Mouse (Mus musculus): ENCODE data around the gene Surf4. TPM values are rescaled to one million over a fixed set of nuclear protein-coding genes. Genes with fewer than 3 reads are reported as not detected.

Surf4 gene
- total and polyA plus RNA-seq, 3 experiments: 80.9 to 124 (median 87.1) TPM

DNA sequence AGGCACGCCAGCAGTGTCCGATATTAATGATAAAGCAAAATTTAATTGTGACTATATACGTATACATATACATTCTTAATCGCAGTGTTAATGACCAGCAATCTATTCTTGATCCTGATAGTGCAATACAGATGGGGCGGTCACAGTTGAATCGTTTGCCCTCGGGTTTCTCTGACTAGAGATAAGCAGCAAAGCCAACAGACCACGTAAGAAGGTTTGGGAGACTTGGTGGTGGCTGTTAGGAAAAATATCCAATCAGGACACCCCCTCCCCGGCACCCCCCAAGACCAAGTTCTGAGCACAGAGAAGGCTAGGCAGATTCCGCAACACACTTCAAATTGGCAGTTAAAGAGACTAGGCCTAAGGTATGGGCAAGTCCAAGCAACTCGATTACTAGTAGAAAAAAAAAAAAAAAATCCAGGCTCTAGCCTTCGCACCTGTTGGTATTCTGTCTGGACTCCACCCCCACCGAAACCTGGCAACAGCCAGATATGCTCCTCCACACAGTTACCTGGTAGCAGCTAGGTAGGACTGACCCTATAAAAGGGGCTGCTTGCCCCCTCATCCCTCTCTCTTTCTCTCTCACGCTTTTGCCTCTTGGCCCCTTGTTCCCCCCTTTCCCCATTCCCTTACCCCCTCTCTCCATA lies 31.1 kb upstream of the Surf4 start:
- WGBS: 19% methylated on average over 14 of the region's 14 CpGs
- Histone ChIP-seq H3K4me3 (peak overlapping the region; percentile 99), H3K4me1 (ENCODE audit: control insufficient read depth, insufficient read depth, low read length) (peaks cover 1% of the 10 kb centered on the region; the same call in 1 of the 2 replicates), H3K79me2 (replicated peaks; ENCODE audit: control insufficient read depth, insufficient read depth, low read length) (no peaks in the 10 kb centered on the region), H3K27ac (peak overlapping the region; percentile 97), H3K27me3 (ENCODE audit: control insufficient read depth, insufficient read depth, low read length) (no peaks in the 10 kb centered on the region), H3K36me3 (ENCODE audit: control insufficient read depth, insufficient read depth, low read length) (peaks cover 2% of the 10 kb centered on the region; the same call in 1 of the 2 replicates), H3K9ac (ENCODE audit: low read depth, low read length) (peak overlapping the region; percentile 12)
- intact Hi-C loops (cut with DNase I): loop anchor here (2.0 to 5.0 kb wide), 3 partner anchors 34 to 62 kb away; partner anchors contain the start of genes Surf1, Surf2 and Surf6
- no peak for DNase-seq
- no peak for TF ChIP-seq EP300 (IDR thresholded peaks at IDR 0.05; ENCODE audit: insufficient read depth, low read depth, low read length)
- no peak; the same call in 1 of the 2 replicates for TF ChIP-seq POLR2A (IDR thresholded peaks at IDR 0.05; ENCODE audit: insufficient read depth, low read depth, low read length)
- TF ChIP-seq CTCF (IDR thresholded peaks at IDR 0.05): no peak

DNA sequence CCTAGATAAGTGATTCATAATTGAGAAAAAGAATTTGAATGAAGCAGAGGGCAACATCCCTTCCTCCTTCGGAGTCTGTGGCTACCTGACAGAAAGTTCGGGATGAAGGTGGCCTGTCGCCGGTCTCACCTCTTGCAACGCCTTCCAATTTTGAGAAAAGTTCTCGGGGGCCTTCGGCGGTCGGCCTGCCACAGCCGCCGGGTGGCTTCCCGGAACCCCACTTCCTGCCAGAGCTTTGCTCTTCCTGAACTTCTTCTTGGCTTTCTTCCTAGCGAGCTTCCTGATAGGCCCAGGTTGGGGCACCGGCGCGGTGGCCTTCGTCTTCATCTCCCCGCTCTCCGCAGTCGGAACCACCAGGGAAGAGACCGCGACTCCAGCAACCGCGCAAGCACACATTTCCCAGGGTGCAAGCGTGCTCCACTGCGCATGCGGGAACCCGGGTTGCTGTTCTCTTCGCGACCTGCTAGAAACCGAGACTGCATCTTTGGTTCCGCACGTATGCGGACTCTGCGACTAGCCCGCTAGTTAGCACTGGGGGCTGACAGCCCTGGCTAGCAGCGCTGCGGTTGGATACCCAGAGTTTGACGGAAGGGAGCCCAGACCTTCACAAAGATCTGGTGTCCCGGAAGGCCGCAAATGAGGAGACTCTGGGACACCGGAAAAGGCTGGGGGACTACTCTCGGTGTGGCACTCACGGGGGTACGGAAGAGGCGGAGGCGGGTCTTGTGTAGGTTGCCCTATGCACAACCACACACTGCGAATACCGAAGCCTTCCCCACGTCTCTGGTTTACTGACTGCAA lies 30.4 kb upstream of the Surf4 start, which contains the start of gene Rexo4:
TSS of gene Rexo4 (minus strand) at position 464 of the 801 bp plus-strand sequence.
- H3K79me2 ChIP-seq (replicated peaks; ENCODE audit: control insufficient read depth, insufficient read depth, low read length): no peaks in the 10 kb centered on the region
- peak within 1 kb of the TSS; percentile 99 for H3K4me3 ChIP-seq
- no peaks in the 10 kb centered on the region for H3K27me3 ChIP-seq (ENCODE audit: control insufficient read depth, insufficient read depth, low read length)
- peaks cover 2% of the 10 kb centered on the region; the same call in 1 of the 2 replicates for H3K36me3 ChIP-seq (ENCODE audit: control insufficient read depth, insufficient read depth, low read length)
- intact Hi-C loops (cut with DNase I): loop anchor here (2.0 to 5.0 kb wide), 3 partner anchors 33 to 61 kb away; partner anchors contain the start of genes Surf1, Surf2 and Surf6
- peaks cover 1% of the 10 kb centered on the region; the same call in 1 of the 2 replicates for H3K4me1 ChIP-seq (ENCODE audit: control insufficient read depth, insufficient read depth, low read length)
- H3K9ac ChIP-seq (ENCODE audit: low read depth, low read length): peak within 1 kb of the TSS; percentile 58
- H3K27ac ChIP-seq: peak within 1 kb of the TSS; percentile 97
- peak; percentile 93 to 94 for DNase-seq
- under 1% methylated on average over 50 of the region's 50 CpGs for WGBS
- TF ChIP-seq POLR2A (IDR thresholded peaks at IDR 0.05; ENCODE audit: insufficient read depth, low read depth, low read length) (peak; percentile 85; the same call in 1 of the 2 replicates), EP300 (IDR thresholded peaks at IDR 0.05; ENCODE audit: insufficient read depth, low read depth, low read length) (no peak), CTCF (IDR thresholded peaks at IDR 0.05) (0 out of 2 replicates have a peak, but pooled peaks have one; percentile 12)

DNA sequence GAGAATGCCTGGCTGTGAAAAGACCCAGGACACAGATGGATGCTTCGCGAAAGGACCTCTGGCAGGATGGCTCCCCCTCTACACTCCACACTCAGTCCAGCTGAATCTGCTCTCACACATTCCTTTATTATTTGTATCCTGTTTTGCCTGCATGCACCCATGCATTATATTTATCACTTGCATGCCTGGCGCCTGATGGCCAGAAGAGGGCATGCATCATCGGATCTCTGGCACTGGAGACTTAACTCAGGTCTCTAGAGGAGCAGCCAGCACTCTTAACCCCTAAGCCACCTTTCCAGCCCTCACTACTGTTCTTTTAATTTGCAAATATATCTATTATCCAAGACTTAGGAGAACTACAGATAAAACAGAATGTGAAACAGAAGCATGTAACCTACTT lies 27.0 kb upstream of the Surf4 start:
- no peak overlapping the region for H3K4me3 ChIP-seq
- TF ChIP-seq EP300 (IDR thresholded peaks at IDR 0.05; ENCODE audit: insufficient read depth, low read depth, low read length) (no peak), CTCF (IDR thresholded peaks at IDR 0.05) (peak; percentile 43)
- H3K36me3 ChIP-seq (ENCODE audit: control insufficient read depth, insufficient read depth, low read length): peaks cover 2% of the 10 kb centered on the region; the same call in 1 of the 2 replicates
- no peaks in the 10 kb centered on the region for H3K27me3 ChIP-seq (ENCODE audit: control insufficient read depth, insufficient read depth, low read length)
- no peak for DNase-seq
- H3K79me2 ChIP-seq (replicated peaks; ENCODE audit: control insufficient read depth, insufficient read depth, low read length): no peaks in the 10 kb centered on the region
- WGBS: 65% methylated on average over 4 of the region's 4 CpGs
- intact Hi-C loops (cut with DNase I): loop anchor here (5.0 kb wide), 1 partner anchor 43 kb away; the partner anchor contains the start of genes Surf1 and Surf2
- no peak overlapping the region for H3K9ac ChIP-seq (ENCODE audit: low read depth, low read length)
- peaks cover 1% of the 10 kb centered on the region; the same call in 1 of the 2 replicates for H3K4me1 ChIP-seq (ENCODE audit: control insufficient read depth, insufficient read depth, low read length)
- H3K27ac ChIP-seq: no peak overlapping the region

DNA sequence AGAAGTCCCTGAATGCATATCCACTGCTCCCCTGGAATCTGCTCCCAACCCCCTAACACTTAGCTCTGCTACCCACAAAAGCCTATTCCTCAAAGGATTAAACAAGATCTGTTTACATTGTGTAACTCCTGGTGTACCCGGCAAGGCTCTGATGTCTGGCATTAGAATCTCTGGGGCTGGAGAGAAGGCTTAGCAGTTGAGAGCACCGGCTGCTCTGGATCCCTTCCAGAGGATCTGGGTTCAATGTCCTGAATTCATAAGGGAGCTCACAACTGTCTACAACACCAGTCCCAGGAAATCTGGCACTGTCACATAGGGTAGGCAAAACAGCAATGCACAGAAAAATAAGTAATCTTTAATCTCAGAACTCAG lies 23.7 kb upstream of the Surf4 start:
- no peak for DNase-seq
- H3K27ac ChIP-seq: no peak overlapping the region
- H3K79me2 ChIP-seq (replicated peaks; ENCODE audit: control insufficient read depth, insufficient read depth, low read length): no peaks in the 10 kb centered on the region
- intact Hi-C loops (cut with DNase I): no loop called here
- H3K27me3 ChIP-seq (ENCODE audit: control insufficient read depth, insufficient read depth, low read length): no peaks in the 10 kb centered on the region
- H3K36me3 ChIP-seq (ENCODE audit: control insufficient read depth, insufficient read depth, low read length): no peaks in the 10 kb centered on the region
- TF ChIP-seq EP300 (IDR thresholded peaks at IDR 0.05; ENCODE audit: insufficient read depth, low read depth, low read length) (no peak), POLR2A (IDR thresholded peaks at IDR 0.05; ENCODE audit: insufficient read depth, low read depth, low read length) (no peak), CTCF (IDR thresholded peaks at IDR 0.05) (no peak)
- 82% methylated on average over 2 of the region's 2 CpGs for WGBS
- no peak overlapping the region for H3K4me3 ChIP-seq
- H3K4me1 ChIP-seq (ENCODE audit: control insufficient read depth, insufficient read depth, low read length): no peaks in the 10 kb centered on the region; the same call in 1 of the 2 replicates
- H3K9ac ChIP-seq (ENCODE audit: low read depth, low read length): no peak overlapping the region

DNA sequence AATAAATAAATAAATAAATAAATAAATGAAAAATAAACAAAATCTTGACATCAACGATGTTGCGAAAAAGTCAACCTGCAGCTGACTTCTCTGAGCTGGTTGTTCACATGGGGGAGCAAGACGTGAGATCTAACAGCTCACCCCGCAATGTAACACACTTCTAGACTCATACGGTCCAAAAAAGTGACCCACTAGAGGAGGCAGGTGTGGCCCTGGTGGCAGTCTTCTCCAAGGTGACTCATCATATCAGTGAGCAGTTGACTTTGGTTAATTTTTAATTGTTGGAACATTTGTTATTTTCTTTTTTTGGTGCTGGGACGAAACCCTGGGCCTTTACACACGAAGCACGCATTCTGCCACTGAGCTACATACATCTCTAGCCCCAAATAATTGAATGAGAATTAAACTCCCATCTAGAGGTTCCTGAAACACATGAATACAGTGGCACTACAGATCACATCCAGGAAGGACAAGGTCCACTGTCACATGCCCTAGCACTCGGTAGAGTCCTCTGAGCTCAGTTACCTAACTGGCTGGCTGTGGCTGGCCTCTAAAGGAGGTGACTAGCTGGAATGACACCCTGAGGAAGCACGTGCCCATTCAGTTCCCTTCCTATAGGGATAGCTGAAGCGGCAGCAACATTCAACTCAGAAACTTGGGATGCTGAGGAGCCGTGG lies 23.2 kb upstream of the Surf4 start:
- no peaks in the 10 kb centered on the region for H3K36me3 ChIP-seq (ENCODE audit: control insufficient read depth, insufficient read depth, low read length)
- no peaks in the 10 kb centered on the region for H3K4me1 ChIP-seq (ENCODE audit: control insufficient read depth, insufficient read depth, low read length)
- H3K27me3 ChIP-seq (ENCODE audit: control insufficient read depth, insufficient read depth, low read length): no peaks in the 10 kb centered on the region
- H3K4me3 ChIP-seq: no peak overlapping the region
- no peak for DNase-seq
- no peak overlapping the region for H3K27ac ChIP-seq
- TF ChIP-seq POLR2A (IDR thresholded peaks at IDR 0.05; ENCODE audit: insufficient read depth, low read depth, low read length) (no peak), EP300 (IDR thresholded peaks at IDR 0.05; ENCODE audit: insufficient read depth, low read depth, low read length) (no peak), CTCF (IDR thresholded peaks at IDR 0.05) (no peak)
- no peak overlapping the region for H3K9ac ChIP-seq (ENCODE audit: low read depth, low read length)
- H3K79me2 ChIP-seq (replicated peaks; ENCODE audit: control insufficient read depth, insufficient read depth, low read length): no peaks in the 10 kb centered on the region
- intact Hi-C loops (cut with DNase I): no loop called here
- WGBS: 91% methylated on average over 12 of the region's 12 CpGs
